Mouse (Mus musculus) right cerebral cortex, adult 18-20 months (tissue): ENCODE measurements around the gene Lrch3.
A peak's percentile ranks its signal among the peaks of the same experiment; 100 is the strongest.
"Not testable (repeated sequence)": the region's sequence is repeated elsewhere in the genome, so short reads cannot be mapped to it uniquely, and the experiment has no call there.

Experiments
- DNase-seq: peaks from one replicate; pipeline ENCODE4 v3.0.0; 2022; ENCODE audit warnings: mixed read lengths

The Lrch3 gene

DNA sequence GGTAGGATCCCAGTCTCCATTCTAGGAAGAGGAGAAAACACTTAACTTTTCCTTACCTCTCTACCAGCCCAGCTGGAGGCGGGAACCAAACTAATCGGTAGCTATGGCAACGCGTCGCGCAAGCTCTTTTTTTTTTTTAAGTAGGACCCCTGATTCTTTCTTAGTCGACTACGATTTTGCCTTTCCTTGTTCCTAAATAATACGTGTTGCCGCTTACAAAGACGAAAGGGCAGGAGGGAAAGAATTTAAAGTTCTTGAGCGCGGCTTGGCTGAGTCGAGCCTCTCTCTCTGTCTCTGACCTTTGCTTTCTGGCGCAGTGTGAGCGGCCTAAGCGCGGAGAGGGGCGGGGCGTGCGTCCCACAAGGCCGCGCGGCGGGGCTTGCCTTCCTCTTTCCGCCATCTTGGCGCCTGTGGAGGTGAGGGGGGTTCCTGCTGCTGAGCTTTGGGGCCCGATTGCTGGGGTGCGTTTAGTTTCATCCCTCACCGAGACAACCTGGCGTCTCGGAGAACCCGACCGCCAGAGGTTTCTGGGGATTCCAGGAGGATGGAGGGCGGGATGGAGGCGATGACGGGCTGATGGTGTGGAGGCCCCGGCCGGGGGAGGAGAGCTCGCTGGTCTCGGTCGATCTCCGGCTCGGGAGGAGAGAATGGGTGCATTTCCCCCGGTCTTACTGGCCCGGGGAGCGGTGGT lies 142.3 kb downstream of the Lrch3 start, which contains the start of the genes Iqcg and Rpl35a:
Iqcg (minus strand) TSS at position 124 of the 691 bp plus-strand sequence.
Rpl35a (plus strand) TSS at position 359 of the 691 bp plus-strand sequence.
- DNase-seq: peak; percentile 88

DNA sequence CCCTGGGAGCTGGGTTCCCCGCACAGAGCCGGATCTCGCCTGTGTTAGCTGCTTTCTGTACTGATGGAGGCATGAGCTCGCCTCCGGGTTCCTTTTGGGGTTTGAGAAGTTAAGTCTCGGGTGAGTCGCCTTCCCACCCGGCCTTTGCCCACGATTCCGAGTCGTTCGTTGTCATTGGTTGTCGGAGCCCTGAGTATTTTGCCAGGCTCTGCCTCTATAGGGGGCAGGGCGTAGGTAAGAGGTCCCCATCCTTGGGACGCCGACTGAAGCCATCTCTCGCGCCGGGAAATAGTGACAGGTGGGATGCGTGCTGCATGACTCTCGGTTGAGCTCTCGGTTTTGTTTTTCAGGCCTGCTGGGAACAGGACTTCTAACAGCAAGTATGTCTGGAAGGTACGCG lies 142.9 kb downstream of the Lrch3 start:
- DNase-seq: no peak

DNA sequence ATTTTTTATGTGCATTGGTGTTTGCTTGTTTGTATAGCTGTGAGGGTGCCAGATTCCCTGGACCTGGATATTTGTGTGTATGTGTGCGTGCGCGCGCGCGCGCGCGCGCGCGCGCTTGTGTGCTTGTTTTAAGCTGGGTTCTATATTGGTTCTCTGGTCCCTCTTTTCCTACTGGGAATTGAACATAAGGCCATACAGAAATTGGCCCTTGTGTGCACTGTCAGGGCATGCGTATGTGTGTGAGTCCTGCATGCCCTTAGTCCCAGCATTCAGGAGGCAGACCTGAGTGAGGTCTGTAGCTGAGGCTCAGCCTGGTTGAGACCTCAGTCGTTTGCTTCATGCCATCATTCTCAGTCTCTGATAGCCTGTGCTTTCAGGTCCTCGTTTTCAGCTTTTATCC lies 144.1 kb downstream of the Lrch3 start:
- no peak for DNase-seq

DNA sequence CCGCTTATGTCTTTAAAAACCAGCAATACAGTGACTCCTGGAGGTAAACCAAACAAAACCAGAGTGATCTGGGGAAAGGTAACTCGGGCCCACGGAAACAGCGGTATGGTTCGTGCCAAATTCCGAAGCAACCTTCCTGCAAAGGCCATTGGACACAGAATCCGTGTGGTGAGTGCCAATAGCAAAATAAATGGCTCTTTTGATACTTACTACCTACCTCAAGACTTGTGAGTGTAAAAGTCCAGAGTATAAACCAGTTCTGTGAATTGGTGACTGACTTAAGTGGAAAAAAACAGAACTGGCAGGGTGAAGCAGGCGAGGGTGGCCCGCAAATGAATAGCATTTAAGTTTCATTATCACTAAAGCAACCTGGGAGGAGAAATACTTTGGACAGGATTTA lies 144.8 kb downstream of the Lrch3 start:
- not testable (repeated sequence) for DNase-seq

- DNase-seq: no peak
Measured at GRCm38 (mm10) chr16:33059471-33059870, 145.6 kb downstream of the Lrch3 start.

GRCm38 (mm10) chr16:33060926-33061325 lies 147.0 kb downstream of the Lrch3 start:
- DNase-seq: no peak

GRCm38 (mm10) chr16:33061400-33061799 lies 147.5 kb downstream of the Lrch3 start:
- DNase-seq: no peak

- peak; percentile 94 for DNase-seq
Measured at GRCm38 (mm10) chr16:33062024-33062681, 148.3 kb downstream of the Lrch3 start, which contains the start of gene Lmln. TSS of gene Lmln (plus strand) at chr16:33062521.

DNA sequence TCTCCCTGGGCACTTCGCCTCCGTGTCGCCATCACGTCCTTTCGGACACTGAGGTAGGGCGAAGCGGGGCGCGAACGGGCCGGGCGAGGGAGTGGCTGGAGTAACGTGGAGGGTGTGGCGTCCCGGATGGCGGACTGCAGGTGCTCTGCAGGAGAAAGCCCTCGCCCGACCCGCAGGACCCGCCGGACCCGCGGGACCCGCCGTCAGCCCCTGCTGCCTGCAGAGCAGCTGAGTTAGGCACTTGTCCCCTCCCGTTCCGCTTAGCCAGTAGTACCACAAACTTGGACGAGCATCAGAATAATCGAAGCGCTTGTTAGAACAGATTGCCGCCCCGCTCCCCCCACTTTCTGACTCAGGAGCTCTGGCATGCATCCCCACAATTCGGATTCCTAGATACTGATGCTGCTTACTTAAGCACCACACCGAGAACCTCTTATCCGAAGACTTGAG lies 148.8 kb downstream of the Lrch3 start:
- DNase-seq: peak; percentile 66

DNA sequence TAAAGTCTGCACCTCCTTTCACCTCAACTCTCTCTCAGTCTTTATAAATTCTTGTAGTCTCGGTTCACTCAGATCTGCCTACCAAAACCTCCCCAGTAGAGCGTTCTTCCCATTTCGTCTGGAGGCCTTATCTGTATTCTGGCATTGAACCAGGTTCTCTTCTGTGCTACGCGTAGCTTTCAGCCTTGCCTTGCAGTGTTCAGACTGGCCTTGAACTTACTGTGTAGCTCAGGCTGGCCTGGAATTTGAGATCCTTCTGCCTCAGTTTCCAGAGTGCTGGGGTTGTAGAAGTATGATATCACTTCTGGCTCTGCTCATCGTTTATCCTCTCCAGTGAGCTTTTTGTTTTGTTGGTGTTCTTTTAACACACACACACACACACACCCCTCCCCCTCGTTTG lies 149.4 kb downstream of the Lrch3 start:
- DNase-seq: no peak

DNA sequence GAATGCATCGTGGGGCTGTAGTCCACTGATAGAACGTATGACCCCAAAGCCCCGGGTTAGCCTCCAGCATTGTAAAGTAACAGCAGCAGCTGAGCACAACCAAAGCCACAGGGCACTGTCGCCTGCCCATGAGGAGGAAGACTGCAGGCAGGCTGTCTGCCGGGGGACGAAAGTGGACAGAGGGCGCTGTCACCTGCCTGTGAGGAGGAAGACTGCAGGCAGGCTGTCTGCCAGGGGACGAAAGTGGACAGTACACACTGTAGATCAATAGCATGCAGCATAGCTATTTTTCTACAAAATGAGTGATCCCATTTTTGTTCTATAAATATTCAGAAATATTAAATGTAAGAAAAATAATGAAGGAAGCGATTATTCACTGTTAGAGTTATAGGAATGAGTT lies 150.7 kb downstream of the Lrch3 start:
- no peak for DNase-seq
